Mouse (Mus musculus): Measurements from ENCODE around the gene Ranbp17.
"Not testable (repeated sequence)": the region's sequence is repeated elsewhere in the genome, so short reads cannot be mapped to it uniquely, and the experiment has no call there.

The Ranbp17 gene

GRCm38 (mm10) chr11:33513376-33513991, at the start of gene Ranbp17:
Ranbp17 (minus strand) TSS chr11:33513746.
- DNase-seq (ENCODE audit: low spot score in 2 of 2) = peak; percentile 34 to 69

- DNase-seq (ENCODE audit: low spot score in 2 of 2) = no peak
Measured at GRCm38 (mm10) chr11:33554123-33554522, 40.6 kb upstream of the Ranbp17 start.

DNA sequence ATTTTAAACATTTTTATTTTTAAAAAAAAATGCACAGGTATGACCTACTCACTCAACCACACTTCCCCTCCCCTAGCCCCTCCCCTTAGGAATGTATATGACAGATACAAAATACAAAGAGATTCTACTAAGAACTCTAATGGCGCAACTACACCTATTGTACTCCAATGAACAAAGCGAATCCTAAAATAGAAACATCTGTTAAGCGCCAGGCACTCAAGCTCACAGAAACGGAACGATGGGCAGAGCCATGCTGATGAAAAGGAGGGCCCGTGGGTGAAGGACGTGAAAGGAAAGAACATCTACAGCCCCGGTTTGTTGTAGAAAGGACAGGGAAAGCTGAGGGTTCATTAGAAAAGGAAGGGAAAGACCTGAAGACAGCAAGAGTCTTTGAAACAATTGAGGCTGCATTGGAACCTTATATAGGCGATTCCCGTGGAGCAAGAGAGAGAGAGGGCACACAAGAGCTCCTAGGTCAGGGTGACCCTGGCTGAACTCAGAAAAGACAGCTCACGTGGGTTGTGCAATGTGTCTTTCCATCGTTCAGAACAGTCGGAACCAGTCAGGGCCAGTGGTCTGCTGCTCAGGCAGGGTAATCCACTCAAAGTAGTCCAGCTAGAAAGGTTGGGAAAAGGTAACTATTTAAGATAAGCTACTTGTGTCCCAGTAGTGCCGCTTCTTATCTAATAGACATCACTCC, 37.5 kb upstream of the Ranbp17 start:
- DNase-seq (ENCODE audit: low spot score in 2 of 2) = no peak

DNA sequence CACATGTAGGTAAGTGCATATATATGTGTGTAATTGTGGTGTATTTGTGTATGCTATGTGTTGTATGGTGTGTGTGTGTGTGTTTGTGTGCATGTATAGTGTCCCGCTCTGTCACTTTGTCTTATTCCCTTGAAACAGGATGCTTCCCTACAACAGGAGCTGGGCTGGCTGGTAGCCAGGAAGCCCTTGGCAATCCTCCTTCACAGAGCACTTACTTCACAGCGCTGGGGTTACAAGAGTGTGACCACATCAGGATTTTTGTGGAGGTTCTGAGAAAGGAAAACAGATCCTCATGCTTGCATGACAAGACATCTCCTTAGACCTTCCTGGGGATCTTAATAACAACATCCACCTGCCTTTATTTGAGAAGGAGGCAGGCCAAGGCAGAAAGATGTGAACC, 33.8 kb upstream of the Ranbp17 start:
- no peak for DNase-seq (ENCODE audit: low spot score in 2 of 2)

DNA sequence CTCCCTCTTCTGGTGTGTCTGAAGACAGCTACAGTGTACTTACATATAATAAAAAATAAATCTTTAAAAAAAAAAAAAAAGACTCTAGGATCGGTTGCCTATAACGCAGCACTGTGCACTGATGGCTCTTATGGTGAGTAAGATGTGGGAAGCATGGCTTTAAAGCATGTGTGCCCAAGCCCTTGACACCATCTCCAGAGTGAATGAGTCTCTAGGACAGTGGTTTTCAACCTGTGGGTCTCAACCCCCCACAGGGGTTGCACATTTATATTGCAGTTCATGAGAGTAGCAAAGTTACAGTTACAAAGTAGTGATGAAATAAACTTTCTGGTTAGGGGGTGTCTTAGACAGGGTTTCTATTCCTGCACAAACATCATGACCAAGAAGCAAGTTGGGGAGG, 31.4 kb upstream of the Ranbp17 start:
- no peak for DNase-seq (ENCODE audit: low spot score in 2 of 2)

DNA sequence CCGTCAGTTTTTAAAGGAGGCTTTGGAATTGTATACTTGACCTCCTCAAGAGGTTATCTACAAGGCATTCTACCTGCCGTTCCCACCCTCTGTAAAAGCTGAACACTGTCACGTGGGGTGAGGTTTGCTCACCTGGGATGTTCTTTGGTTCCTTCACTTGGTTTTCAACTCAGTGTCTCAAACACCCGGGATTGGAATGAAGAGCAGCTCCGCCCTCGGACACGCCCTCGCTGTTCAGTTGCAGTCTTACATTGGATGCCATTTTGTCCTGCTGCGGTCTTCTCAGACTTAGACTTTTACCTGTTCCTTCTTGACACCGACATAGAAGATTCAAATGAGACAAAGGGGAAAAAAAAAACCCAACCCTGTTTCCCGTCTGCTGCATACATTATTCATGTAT, 30.6 kb upstream of the Ranbp17 start:
- DNase-seq (ENCODE audit: low spot score in 2 of 2) = no peak

DNA sequence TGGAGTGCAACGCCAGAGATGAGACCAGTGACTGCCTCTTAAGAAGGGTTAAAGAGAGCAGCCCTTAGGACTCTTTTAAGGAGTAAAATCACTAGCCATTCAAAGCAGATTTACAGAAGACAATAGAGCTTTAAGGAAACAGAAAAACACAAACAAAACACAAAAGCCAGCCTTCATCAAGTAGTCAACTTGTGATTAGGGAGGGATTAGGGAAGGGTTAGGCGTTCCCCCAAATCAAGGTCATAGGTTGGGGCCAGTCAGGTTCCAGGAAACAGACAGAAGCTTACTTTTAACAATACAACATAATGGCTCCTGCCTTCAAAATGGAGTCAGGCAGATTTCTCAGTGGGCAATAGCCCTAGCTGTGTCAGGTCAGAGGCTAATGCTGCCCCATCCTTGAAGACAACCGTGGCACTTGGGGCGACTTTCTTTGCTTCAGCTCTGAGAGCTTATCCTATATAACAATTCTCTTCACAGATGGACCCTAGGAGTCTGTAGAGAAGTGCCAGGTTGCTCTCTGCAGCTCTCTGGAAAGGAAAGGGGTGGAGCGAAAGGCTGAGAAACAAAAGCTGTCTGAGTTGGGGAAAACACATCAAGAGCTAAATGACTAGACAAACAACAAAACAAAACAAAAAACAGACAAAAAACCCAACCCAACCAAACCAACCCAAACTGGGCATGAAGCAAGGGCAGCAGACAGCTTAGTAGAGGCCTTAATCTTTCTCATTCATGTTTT, 24.0 kb upstream of the Ranbp17 start:
- no peak for DNase-seq (ENCODE audit: low spot score in 2 of 2)

GRCm38 (mm10) chr11:33536636-33537035, 23.1 kb upstream of the Ranbp17 start:
- no peak for DNase-seq (ENCODE audit: low spot score in 2 of 2)

- no peak for DNase-seq (ENCODE audit: low spot score in 2 of 2)
Measured at GRCm38 (mm10) chr11:33534541-33534940, 21.0 kb upstream of the Ranbp17 start.

GRCm38 (mm10) chr11:33533577-33533976, 20.0 kb upstream of the Ranbp17 start:
- DNase-seq (ENCODE audit: low spot score in 2 of 2) = no peak

- DNase-seq (ENCODE audit: low spot score in 2 of 2) = no peak
Measured at GRCm38 (mm10) chr11:33529576-33529975, 16.0 kb upstream of the Ranbp17 start.

DNA sequence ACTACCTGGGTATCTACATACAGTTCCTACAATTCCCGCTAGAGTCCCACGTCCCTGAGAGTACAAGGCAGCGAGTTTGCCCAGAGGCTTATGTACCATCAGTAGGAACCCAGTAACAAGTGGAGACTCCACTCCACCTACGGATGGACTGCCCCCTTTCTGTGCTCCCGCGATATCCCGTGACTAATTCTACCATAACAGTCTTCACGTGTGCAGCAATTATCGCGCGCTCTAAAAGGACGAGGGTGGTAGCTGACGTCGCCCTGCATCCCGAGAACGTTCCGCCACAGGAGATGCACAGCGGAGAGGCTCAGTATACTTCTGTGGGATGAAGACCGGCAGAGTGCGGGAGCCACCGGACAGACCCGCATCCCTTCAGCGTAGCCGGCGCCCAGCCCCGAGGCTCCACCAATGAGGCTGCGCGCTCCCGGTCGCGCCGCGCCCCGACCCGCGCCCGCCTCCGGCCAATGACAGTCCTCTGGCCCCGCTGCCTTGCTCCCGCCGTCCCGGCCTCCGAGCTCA, 631 bp downstream of the Ranbp17 start:
- peak; percentile 48 to 59 for DNase-seq (ENCODE audit: low spot score in 2 of 2)

DNA sequence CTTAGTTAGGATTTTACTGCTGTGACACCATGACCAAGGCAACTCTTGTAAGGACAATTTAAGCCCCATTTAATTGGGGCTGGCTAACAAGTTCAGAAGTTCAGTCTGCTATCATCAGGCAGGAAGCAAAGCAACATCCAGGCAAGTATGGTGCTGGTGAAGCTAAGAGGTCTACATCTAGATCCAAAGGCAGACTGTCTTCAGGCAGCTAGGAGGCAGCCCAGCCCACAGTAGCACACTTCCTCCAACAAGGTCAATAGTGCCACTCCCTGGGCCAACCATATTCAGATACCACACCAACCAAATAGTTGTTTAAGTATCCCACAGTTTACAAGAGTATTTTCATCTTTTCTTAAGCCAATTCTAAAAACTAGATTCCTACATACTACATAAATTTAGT, 4.1 kb downstream of the Ranbp17 start:
- no peak for DNase-seq (ENCODE audit: low spot score in 2 of 2)

GRCm38 (mm10) chr11:33485746-33486145, 27.8 kb downstream of the Ranbp17 start:
- no peak for DNase-seq (ENCODE audit: low spot score in 2 of 2)

GRCm38 (mm10) chr11:33480410-33480809, 33.1 kb downstream of the Ranbp17 start:
- no peak for DNase-seq (ENCODE audit: low spot score in 2 of 2)

DNA sequence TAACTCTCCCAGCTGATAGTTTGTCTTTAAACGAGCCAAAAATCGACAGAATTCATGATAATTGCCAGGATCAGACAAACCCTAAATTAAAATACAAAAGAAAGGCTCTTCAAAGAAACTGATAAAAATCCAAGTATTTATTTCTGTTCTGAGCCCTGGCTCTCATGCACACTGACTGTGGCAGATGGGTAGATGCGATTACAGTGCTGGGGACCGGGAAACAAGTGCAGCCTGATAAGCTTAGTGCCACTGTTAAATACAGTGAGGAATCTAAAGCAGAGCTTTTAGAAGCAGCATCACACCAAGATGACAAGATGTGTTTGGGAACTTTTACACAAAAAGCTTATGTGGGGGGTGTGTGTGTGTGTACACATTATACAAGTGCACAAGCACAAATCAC, 34.3 kb downstream of the Ranbp17 start:
- no peak for DNase-seq (ENCODE audit: low spot score in 2 of 2)

DNA sequence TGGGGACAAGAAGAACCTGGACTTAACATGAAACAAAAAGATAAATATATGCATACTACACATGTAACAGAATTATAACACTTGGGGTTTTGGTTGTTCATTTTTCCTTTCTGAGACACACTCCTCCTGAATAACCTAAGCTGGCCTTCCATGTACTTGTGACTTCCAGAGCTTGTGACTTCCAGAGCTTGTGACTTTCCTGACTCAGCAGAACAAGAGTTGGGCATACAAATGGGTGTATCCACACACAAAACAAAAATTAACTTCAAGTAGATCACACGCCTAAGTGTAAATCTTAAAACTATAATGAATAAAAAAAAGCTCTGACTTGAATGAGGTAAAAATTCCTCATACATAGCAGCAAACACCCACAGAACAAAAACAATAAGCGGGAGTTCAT, 36.9 kb downstream of the Ranbp17 start:
- no peak for DNase-seq (ENCODE audit: low spot score in 2 of 2)

GRCm38 (mm10) chr11:33461172-33461571, 52.4 kb downstream of the Ranbp17 start:
- no peak for DNase-seq (ENCODE audit: low spot score in 2 of 2)

- DNase-seq (ENCODE audit: low spot score in 2 of 2) = no peak
Measured at GRCm38 (mm10) chr11:33454069-33454468, 59.5 kb downstream of the Ranbp17 start.

- no peak for DNase-seq (ENCODE audit: low spot score in 2 of 2)
Measured at GRCm38 (mm10) chr11:33433813-33434212, 79.7 kb downstream of the Ranbp17 start.

DNA sequence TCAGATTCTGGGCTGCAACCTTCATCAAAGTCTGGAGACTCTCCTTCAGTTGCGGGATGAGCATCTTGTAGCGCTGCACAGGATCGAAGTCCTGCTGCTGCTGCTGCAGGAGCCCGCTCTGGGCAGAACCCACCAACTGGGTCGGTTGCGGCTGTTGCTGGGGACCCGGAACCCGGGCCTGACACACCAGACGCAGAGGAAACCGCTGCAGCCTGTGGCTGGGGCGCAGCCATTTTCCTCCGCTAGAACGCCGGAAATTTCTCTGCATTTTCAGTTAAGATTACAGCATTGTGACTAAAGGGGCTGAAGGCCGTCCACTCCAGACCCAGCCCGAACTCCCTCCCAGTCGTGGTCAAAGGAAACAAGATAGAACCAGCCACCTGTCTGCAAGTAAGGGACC, 85.3 kb downstream of the Ranbp17 start:
- DNase-seq (ENCODE audit: low spot score in 2 of 2) = not testable (repeated sequence)

- not testable (repeated sequence) for DNase-seq (ENCODE audit: low spot score in 2 of 2)
Measured at GRCm38 (mm10) chr11:33427789-33428188, 85.8 kb downstream of the Ranbp17 start.

GRCm38 (mm10) chr11:33422226-33422625, 91.3 kb downstream of the Ranbp17 start:
- DNase-seq (ENCODE audit: low spot score in 2 of 2) = no peak

Data from spleen, postnatal 10 days (tissue).